Mouse (Mus musculus) 3T3-L1 (cell line): ENCODE measurements around the gene Tm2d3.

Source experiments
- DNase-seq: peaks from one replicate; pipeline ENCODE4 v3.0.0-alpha.2; 2015; ENCODE audit warnings: low read depth, low spot score

Gene Tm2d3

DNA sequence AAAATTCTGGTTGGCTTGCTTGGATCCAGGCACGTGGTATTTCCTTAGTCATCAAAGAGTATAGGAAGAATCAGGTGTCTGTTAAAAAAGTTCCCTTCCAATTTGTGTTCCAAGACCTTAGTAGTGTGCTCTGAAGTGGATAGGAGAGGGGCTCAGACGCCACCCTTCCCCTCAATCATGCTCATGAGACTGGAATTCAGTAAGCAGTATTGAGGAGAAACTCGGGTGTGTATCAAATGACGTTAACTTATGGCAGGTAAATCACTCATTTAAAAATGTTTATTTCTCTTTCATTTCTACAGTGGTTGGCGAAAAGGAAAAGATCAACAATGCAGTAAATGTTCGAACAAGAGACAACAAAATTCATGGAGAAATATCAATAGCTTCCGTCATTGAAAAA, at the start of gene Tm2d3:
Gene Tm2d3, plus strand, starts transcription at position 301 of the 400 bp plus-strand sequence.
- DNase-seq = no peak

DNA sequence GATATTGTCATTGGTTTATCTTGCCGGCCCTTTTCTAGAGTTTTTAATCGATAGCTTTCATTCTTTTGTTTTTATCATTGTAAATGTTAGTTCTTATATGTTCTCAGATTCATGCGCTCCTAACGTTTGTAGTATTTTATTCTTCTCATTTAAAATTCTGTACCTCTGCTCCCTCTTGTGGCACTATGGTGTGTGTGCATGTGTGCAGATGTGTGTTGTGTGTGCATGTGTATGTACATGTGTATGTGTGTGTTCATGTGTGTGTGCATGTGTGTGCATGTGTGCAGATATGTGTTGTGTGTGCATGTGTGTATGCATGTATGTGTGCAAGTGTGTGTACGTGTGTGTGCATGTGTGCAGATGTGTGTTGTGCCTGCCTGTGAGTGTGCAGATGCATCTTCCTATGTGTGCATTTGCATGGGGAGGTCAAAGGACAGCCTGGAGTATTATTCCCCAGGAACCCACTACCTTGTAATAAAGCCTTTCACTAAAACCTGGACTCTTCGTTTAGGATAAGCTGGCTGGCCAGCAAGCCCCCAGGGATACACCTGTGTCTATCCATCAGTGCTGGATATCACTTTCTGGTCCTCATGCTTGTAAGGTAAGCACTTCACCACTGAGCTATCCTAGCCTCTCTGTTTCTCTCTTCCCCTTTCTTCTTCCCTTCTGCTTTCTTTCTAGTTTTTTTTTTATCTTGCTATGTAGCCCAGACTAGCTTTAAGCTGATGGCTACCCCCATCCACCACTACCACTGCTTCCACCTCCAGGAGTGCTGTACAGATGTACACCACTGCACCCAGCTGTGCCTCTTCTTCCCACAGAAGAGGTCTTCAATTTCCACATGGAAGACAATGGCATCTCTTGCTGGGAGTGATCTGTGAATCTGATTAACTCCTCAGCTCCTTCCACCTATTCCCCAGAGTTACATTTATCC, 48.3 kb upstream of the Tm2d3 start:
- DNase-seq = peak; percentile 34

DNA sequence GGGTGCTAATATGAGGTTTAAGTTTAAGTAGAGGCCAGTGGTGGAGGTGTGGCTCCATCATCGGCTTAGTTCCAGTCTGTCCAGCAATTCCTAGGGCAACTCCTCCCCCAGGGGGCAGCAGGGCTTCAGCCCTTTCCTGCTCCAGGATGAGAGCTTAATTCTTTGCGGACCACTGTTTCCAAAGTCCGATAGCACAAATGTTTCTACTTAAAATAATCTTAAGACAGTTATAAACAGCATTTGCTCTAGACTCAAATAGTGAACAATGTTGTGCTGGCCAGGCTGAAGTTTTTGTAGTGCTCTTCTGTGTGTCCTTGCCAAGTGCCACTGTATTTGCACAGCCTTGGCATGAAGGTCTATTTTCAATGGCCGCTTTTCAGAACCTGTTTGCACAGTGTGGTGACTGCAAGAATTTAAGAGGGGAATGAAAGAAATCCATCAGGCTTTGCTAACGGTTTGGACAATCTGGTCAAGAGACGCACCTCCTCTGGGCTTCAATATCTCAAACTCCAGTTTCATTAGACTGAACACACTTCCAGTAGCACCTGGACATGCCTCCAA, 47.0 kb upstream of the Tm2d3 start:
- DNase-seq = peak; percentile 14

DNA sequence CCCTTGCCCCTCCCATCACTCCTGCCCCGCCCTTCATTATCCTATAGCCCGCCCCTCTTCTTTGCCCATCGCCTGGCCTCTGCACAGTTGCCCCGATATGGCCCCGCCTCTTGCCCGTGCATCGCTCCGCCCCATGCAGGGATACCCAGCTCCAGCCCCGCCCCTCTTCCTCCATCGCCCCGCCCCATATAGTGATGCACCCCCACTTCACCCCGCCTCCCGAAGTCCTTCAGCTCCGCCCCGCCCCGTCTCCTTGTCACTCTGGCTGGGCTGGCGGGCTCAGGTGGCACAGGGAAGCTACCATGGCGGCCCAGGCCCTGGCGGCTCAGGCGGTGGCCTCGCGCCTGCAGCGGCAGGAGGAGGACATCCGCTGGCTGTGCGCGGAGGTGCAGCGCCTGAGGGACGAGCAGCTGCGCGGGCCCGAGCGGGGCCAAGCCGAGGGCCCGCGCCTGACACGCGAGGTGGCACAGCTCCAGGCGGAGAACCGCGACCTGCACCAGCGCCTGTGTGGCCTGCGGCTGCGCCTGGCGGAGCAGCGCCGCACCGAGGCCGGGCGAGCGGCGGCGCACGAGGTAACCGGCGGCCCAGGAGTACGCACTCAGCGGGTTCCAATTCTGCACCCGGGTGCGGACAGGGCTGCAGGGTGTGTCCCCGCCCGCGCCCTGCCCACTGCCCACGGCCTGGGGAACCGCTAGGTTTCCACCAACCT, 46.2 kb upstream of the Tm2d3 start, which contains the start of gene Tarsl2:
Gene Tarsl2, plus strand, starts transcription at position 256 of the 709 bp plus-strand sequence.
- DNase-seq = peak; percentile 93

DNA sequence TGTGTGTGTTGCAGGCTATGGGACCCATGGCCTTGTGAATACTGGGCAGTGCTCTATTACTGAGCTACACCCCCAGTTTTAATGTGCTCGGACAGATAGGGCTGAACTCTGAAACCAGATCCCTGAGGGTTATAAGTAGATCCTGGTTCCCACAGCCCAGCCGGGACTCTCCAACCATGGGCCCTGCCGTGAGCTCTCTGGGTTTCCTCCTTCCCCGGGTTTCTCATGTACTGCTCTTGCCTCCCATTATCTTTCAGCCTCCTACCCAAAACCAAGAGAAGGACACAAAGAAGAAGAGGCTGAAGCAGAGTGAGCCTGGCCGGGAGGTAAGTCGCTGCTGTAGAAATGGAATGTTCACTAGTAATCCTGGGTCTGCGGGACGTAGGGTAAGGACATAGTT, 45.0 kb upstream of the Tm2d3 start:
- DNase-seq = no peak

DNA sequence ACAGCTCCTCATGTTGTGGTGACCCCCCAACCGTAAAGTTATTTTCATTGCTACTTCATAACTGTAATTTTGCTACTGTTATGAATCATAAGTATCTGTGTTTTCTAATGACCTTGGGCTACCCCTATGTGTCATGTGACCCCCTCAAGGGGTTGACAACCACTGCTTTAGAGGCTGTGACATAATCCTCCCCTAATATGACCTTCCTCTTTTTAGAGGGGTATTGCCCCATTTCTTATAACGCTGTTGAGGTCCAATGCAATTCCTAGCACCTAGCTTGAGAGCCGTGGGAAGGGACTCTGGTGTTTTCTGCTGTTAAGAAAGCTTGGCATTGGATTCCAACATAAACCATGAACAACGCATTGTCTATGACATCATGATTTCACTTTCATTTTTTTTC, 40.3 kb upstream of the Tm2d3 start:
- DNase-seq = no peak

DNA sequence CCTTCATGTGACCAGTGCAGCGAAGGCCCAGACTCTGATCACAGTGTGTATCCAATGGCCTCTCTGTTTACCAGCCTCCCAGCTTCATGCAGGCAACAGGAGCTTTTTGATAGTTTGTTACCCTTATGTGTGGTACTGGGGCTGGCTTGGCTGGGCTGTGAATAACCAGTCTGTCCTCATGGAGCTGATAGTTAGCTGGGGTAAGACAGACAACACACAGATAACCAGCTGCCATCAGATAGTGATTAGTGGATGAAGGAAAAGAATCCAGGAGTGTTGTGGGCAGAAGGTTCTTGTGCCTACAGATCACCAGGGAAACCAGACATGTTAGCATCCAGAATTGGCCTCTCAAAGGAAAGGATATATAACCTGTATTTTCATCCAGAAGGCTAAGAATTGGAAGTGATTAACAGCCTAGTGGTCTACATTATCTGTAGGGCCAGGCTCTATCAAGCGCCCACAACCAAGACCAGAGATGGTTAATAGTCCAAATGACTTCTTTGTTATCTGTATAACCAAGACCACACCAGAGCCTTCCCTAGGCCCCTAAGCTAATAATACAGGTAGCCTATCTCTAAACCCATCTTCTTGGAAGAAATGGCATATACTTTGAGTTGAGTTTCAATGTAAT, 33.4 kb upstream of the Tm2d3 start:
- DNase-seq = no peak

DNA sequence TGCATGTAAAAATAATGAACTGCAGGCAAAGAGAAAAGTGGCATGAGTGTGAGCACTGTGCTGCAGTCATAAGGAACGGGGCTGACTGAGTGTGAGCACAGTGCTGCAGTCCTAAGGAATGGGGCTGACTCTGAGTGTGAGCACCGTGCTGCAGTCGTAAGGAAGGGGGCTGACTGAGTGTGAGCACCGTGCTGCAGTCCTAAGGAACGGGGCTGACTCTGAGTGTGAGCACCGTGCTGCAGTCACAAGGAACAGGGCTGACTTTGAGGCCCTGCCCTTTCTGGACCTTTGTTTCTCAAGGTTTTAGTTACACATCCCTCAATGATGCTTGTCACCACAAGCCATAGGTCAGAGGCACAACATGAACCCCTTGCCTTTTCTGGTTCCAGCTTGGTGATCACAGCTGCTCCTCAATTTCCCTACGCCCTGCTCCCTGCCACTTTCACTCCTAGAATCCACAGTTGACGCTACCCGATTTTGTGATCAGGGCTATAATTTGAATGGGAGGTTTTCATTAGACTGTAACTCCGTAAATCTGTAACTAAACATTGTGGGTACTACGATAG, 27.7 kb upstream of the Tm2d3 start:
- DNase-seq = no peak

DNA sequence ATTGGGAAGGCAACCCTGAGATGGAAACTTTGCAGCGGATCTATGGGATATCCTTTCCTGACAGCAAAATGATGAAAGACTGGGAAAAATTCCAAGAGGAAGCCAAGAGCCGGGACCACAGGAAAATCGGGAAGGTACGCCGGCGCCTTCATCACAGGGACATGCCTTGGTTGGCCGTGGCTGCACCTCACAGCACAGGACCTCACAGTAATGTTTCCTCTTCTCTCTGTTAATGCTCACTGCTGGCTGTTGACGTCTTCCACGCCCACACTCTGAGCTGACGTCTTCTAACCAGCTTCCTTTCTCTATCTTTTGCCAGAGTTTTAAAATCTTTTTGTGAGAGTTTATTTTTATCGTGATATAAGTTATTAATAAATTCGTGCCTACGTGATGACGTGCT, 27.1 kb upstream of the Tm2d3 start:
- DNase-seq = no peak

DNA sequence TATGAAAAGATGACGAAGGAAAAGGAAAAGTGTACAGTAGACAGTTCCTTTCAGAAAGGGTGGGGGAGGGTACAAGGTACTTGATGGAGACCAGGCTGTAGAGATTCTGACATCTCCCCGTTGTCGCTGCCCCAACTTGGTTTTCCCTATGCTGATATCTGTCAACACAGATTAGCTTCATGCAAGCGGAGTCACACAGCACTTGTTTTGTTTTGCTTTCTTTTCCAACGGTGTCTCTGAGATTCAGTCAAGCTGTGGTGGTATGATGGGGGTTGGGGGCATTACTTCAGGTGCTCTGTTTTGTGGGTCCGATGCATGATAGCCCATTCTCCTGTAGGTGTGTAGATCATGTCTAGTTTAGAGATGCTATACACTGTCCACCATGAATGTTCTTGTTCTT, 23.5 kb upstream of the Tm2d3 start:
- no peak for DNase-seq

DNA sequence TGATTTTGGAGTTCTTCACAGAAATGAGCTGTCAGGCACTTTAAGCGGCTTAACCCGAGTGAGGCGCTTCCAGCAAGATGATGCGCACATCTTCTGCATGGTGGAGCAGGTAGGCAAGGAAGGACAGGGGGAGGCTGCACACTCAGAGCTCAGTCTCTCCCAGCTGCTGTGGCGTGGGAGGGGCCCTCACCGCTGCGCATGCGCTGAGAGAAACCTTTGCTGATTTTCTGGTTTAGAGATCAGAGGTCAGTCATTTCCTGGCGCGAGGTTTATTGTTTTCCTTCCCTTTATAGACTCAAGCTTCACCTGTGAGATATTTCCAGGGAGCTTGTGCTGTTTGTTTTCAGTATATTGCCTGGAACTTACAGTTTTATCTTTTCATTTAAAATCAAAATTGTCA, 12.9 kb upstream of the Tm2d3 start:
- no peak for DNase-seq

DNA sequence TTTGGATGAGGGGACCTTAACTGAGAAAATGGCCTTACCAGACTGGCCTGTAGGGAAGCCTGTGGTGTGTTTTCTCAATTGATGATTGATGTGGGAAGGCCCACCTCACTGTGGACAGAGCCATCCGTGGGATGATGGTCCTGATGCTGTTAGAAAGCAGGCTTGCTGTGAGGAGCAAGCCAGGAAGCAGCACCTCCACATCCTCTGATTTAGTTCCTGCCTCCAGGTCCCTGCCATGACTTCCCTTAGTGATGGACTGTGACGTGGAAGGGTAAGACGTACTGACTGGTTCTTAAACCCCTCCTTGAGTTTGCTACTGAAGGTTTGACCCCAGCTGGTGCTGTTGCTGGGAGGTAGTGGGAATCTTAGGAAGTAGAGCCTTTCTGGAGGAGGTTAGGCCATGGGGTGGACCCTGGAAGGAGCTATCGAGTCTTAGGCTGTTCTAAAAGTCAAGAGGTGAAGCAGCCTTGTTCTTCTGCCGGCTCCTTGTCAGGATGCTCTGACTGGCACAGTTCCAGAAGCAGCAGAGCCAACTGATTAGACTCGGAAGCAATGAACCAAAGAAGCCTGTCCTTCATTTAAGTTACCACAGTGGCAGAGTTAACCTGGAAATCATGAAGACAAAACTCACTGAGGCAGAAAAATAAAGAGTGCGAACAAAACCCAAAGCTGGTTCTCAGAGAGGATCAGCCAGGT, 11.9 kb upstream of the Tm2d3 start:
- no peak for DNase-seq

DNA sequence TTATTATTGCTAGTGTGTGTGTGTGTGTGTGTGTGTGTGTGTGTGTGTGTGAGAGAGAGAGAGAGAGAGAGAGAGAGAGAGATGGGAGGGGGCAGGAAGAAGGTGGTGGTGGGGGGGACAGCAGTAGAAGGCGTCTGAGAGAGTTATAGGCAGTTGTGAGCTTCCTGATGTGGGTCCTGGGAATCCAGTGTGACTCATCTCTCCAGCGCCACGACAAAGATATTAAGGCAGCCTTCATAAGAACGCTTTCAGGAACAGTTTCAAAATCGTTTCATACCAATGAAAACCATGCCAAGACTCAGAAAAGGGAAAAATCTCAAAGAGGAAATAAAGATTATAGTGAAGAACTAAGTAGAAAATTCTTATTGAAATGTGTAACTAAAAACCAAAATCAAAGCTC, 9.8 kb upstream of the Tm2d3 start:
- peak; percentile 13 for DNase-seq

DNA sequence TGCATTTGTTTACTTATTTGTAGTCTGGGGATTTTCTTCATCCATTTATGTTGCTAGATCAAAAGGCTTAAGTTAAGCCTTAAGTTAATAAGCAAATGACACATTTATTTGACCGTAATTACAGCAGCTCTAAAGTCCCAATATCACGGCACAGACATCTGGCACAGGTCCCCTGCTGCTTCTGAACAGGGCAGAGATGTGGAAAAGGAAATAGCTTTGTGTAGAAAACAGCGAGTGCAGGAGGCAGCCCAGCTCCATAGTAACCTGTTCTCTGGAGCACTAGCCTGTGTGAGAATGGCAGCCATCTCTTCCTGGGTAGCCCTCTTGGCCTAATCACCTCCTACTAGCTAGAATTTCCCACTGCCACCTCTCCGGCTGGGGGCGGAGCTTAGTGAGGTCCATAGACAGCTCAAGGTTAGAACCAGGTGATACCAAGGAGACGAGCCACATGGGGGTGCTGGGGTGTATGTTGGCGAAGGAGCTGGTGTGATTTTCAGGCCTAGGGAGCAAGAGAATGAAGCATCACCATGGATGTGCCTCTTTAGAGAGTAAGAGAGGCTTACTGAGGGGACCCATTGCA, 6.6 kb upstream of the Tm2d3 start:
- no peak for DNase-seq

DNA sequence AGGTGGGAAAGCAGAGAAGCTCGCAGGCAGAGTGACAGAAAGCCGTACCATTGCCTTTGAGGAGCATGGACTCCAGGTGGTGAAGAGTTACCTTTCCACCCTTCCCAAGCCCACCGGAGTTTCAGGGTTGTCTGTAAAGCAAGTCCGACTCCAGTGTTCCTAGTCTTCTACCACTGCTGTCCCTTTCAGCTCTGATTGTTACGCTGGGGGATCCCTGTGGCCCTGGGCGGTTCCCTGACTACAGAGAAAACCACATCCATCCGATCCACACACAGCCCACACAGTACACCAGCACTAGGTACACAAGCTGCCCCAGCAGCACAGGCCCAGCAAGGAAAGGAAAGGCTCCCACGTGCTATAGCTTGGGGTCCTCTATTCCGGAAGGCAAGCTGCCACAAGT, 4.3 kb upstream of the Tm2d3 start:
- DNase-seq = no peak

DNA sequence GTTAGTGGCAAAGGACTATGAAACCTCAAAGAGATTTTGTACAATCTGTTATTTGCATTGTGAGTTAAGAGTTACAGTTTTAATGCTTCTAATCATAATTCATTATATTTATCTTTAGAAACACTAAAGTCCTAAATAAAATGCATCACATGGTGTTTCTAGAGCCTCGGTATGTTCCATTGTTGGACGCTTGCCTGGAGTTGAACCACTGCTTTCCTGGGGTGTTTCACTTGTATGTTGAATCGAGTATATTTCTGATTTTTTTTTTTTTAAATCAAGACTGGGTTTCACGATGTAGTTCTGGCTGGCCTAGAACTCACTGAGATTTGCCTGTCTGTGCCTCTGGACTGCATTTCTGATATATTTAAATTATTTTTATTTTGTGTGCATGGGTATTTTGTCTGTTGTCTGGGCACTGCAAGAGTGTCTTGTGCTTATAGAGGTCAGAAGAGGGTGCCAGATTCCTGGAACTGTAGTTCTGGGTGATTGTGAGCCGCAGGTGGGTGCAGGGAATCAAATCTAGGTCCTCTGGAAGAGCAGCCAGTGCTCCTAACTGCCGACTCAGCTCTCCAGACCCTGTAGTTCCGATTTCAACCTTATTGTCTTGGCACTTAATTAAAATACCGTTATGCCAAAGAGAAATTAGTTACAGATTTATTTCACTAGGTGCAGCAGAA, 1.1 kb downstream of the Tm2d3 start:
- no peak for DNase-seq

DNA sequence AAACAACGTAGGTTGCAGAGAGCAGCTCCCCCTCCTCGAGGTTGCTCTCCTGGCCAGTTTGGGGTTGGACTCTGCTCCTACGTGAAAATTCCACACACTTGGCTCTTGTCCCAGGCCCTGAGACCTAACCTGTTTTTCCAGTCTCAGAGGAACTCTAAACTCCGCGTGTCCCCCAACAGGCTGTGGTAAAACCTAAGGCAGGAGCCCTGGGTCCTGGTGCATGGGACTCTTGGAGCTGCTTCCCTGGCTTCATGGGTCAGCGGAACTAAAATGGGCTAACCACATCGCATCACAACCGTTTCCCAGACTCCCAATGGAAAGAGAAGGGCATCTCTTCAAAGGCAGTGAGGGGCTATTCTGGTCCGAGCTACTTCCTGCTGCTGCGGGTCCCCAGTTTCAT, 1.9 kb downstream of the Tm2d3 start:
- no peak for DNase-seq

DNA sequence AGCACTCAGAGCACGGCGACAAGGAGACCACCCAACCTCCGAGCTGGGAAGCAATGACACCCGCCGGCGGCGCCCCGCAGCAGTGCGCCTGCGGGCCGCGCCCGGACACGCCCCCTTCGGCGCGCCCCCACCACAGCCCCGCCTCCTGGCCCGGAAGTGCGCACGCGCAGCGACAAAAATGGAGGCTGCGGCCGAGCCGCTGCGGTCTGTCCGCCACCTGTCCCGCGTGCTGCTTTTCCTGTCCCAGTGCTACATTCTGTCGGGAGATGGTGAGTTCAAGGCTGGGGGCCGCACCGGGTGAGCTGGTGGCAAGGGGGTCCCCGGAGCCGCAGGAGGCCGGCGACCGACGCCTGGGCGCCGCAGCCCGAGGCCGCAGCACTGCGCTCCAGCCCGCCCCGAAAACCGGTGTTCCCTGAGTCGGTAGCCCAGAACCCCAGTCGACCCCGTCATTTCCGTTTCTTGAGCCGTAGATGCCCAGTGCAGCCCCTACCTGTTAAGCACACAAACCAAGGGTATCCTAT, 2.4 kb downstream of the Tm2d3 start:
- peak; percentile 61 for DNase-seq

DNA sequence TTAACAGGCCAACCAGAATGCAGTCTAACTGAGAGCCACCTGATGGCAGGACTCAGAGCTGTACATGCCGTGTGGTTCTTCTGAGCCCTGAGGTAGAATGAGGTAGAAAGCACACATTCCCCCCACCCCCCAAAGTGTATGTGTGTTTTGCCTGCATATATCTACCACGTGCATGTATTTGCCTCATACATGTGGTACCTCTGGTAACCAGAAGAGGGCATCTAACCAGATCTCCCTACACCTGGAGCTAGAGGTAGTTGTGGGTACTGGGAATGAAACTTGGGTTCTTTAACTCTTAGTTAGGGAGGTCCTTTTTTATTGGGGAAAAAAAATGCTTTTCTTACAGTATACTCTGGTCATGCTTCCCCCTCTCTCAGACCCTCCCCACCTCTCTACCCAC, 5.5 kb downstream of the Tm2d3 start:
- DNase-seq = peak; percentile 53

DNA sequence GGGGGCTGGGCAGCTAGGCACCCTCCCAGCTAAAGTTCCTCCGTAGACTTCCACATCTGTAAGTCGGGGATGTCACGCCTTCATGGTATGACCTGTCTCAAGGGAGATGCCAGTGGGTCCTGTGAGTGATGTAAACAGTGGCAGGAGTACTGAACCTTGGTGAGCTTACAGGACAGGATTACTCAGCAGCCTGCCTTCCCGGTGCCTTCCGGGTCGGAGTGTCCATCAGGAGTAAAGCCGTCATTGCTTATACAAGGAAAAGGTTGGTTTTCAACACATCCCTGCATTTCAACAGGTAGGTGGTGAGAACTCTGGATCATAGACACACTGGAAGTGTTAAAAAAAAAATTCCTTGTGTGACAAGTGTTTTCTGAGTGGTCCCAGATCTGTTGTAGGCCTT, 11.1 kb downstream of the Tm2d3 start:
- no peak for DNase-seq
